Mouse (Mus musculus) erythroblast, embryonic 14.5 days (primary cell): ENCODE data around the gene C1ra.
"Not testable (repeated sequence)": the region's sequence is repeated elsewhere in the genome, so short reads cannot be mapped to it uniquely, and the experiment has no call there.

Source experiments
- GATA1 ChIP-seq: IDR thresholded peaks from 2 replicates; pipeline ENCODE4 v1.6.1; 2012; ENCODE audit warnings: low read length, inconsistent platforms, mixed read lengths
- TAL1 ChIP-seq: IDR thresholded peaks from 3 replicates; pipeline ENCODE4 v1.6.1; 2012; ENCODE audit warnings: low read length, inconsistent platforms, mixed read lengths

- TF ChIP-seq GATA1, TAL1: not testable (repeated sequence)
These were observed 36.7 kb upstream of the C1ra start for GRCm38 (mm10) chr6:124475335-124476075.
